Mouse (Mus musculus): ENCODE data around the gene Caln1.

GRCm38 (mm10) chr5:130368236-130368635 is 1.0 kb upstream of the Caln1 start:
- no peak for TF ChIP-seq CTCF (IDR thresholded peaks at IDR 0.05; ENCODE audit: borderline replicate concordance, extremely low read depth, insufficient read depth, insufficient read length)
- TF ChIP-seq POLR2A (IDR thresholded peaks at IDR 0.05; ENCODE audit: borderline replicate concordance, extremely low read depth, insufficient read depth, insufficient read length, poor library complexity, severe bottlenecking), result no peak
